Mouse (Mus musculus) liver, embryonic 14.5 days (tissue): ENCODE results near the gene Cmip. TPM values are rescaled to one million over a fixed set of nuclear protein-coding genes. Genes with fewer than 3 reads are reported as not detected.

ENCODE experiments used
- ATAC-seq: fragments of 200-750 bp; cut with Nextera tagmentation; 2 replicates; pipeline ENCODE4 v1.8.0; 2017; ENCODE audit warnings: moderate number of reproducible peaks, mild to moderate bottlenecking, moderate library complexity; ENCODE audit not compliant: insufficient read depth
- DNase-seq, 3 experiments: peaks; one replicate each; pipeline ENCODE4 v3.0.0-alpha.2; 2012 to 2013; ENCODE audit warnings: low read depth in 3 of 3, low spot score in 3 of 3
- H3K27ac ChIP-seq: fragments of 300-500 bp; sonication (generic); 2 replicates; pipeline ENCODE4 v1.5.1; 2014; ENCODE audit warnings: moderate library complexity, mild to moderate bottlenecking, control low read depth, inconsistent platforms
- H3K27me3 ChIP-seq: fragments of 300-500 bp; sonication (generic); 2 replicates; pipeline ENCODE4 v1.6.1; 2014; ENCODE audit warnings: mild to moderate bottlenecking, low read length, moderate library complexity; ENCODE audit not compliant: control insufficient read depth, insufficient read depth
- H3K36me3 ChIP-seq: fragments of 300-500 bp; sonication (generic); replicated peaks from 2 replicates; pipeline ENCODE4 v1.6.1; 2014; ENCODE audit warnings: low read depth; ENCODE audit not compliant: control insufficient read depth, insufficient read depth
- H3K4me1 ChIP-seq, 2 experiments: fragments of 200-500 bp in 1 of 2; fragments of 300-500 bp in 1 of 2; sonication (generic) in 1 of 2; replicated peaks; 2 replicates each; pipeline ENCODE4 v1.6.1; 2012 to 2014; ENCODE audit warnings: antibody characterized with exemption in 1 of 2, inconsistent platforms in 1 of 2, low read length in 1 of 2; ENCODE audit not compliant: control insufficient read depth in 2 of 2, insufficient read depth in 2 of 2
- H3K4me2 ChIP-seq: fragments of 300-500 bp; sonication (generic); 2 replicates; pipeline ENCODE4 v1.6.1; 2014; ENCODE audit warnings: low read depth, mild to moderate bottlenecking, control low read depth, moderate library complexity
- H3K4me3 ChIP-seq, 2 experiments: fragments of 200-500 bp in 1 of 2; fragments of 300-500 bp in 1 of 2; sonication (generic) in 1 of 2; 2 replicates each; pipeline ENCODE4 v1.5.1; 2012 to 2014; ENCODE audit warnings: low read depth in 2 of 2, low read length in 2 of 2, mild to moderate bottlenecking in 2 of 2, control low read depth in 1 of 2, inconsistent platforms in 1 of 2, moderate library complexity in 1 of 2; ENCODE audit not compliant: insufficient read depth in 1 of 2
- H3K9ac ChIP-seq: fragments of 300-500 bp; sonication (generic); replicated peaks from 2 replicates; pipeline ENCODE4 v1.6.1; 2014; ENCODE audit warnings: mild to moderate bottlenecking, control low read depth, moderate library complexity
- H3K9me3 ChIP-seq: fragments of 300-500 bp; sonication (generic); 2 replicates; pipeline ENCODE4 v1.6.1; 2016; ENCODE audit warnings: low read length, mixed read lengths; ENCODE audit not compliant: control insufficient read depth
- CTCF ChIP-seq: IDR thresholded peaks from 2 replicates; pipeline ENCODE4 v1.5.1; 2016; ENCODE audit warnings: antibody characterized with exemption, low read depth, control low read depth
- EP300 ChIP-seq: IDR thresholded peaks from 2 replicates; pipeline ENCODE4 v1.6.1; 2016; ENCODE audit warnings: antibody characterized with exemption, low read depth
- WGBS: fragments of 180-500 bp; shearing (Covaris S2); extraction: QIAGEN DNeasy Blood & Tissue Kit; methylation state at CpG from one replicate; pipeline ENCODE4 v1.1.7; 2014; ENCODE audit not compliant: insufficient replicate concordance; 5-methylcytosine and 5-hydroxymethylcytosine counted together
- polyA plus RNA-seq, 2 experiments: library from polyadenylated mRNA; depleted of rRNA in 1 of 2; stranded (reverse) in 1 of 2; unstranded in 1 of 2; fragments of >200 nt; fragmentation: Nextera tagmentation in 1 of 2; extraction: Ambion mirVana in 1 of 2; gene quantifications; 2 replicates each; pipeline versions ENCODE4 v1.2.1 to v1.2.3; 2012 to 2014

The Cmip gene
- polyA plus RNA-seq, 2 experiments: 6.7 to 10.4 TPM

GRCm38 (mm10) chr8:117406081-117406480 lies 149.2 kb downstream of the Cmip start:
- Histone ChIP-seq H3K9ac (no peak overlapping the region), H3K4me3 (no peak overlapping the region), H3K27ac (no peak overlapping the region), H3K4me2 (no peak overlapping the region), H3K4me1 (no peaks in the 10 kb centered on the region; a peak in 1 of 4 replicates), H3K36me3 (no peaks in the 10 kb centered on the region), H3K27me3 (no peaks in the 10 kb centered on the region), H3K9me3 (no peaks in the 10 kb centered on the region)
- 80% methylated on average over 3 of the region's 3 CpGs for WGBS
- DNase-seq (no peak), ATAC-seq (no peak)
- TF ChIP-seq EP300 (no peak), CTCF (no peak)

GRCm38 (mm10) chr8:117408634-117409033 lies 151.8 kb downstream of the Cmip start:
- TF ChIP-seq CTCF: no peak
- TF ChIP-seq EP300: no peak
- H3K9me3 ChIP-seq: no peaks in the 10 kb centered on the region
- no peaks in the 10 kb centered on the region for H3K4me1 ChIP-seq
- H3K4me3 ChIP-seq: no peak overlapping the region
- H3K9ac ChIP-seq: no peak overlapping the region
- no peak overlapping the region for H3K4me2 ChIP-seq
- ATAC-seq (no peak), DNase-seq (no peak)
- H3K27me3 ChIP-seq: no peaks in the 10 kb centered on the region
- WGBS: 63% methylated on average over 7 of the region's 7 CpGs
- H3K36me3 ChIP-seq: no peaks in the 10 kb centered on the region
- H3K27ac ChIP-seq: no peak overlapping the region

GRCm38 (mm10) chr8:117409056-117409455 lies 152.2 kb downstream of the Cmip start:
- no peak overlapping the region for H3K27ac ChIP-seq
- 81% methylated on average over 7 of the region's 7 CpGs for WGBS
- H3K36me3 ChIP-seq: no peaks in the 10 kb centered on the region
- H3K9ac ChIP-seq: no peak overlapping the region
- TF ChIP-seq CTCF (no peak), EP300 (no peak)
- H3K9me3 ChIP-seq: no peaks in the 10 kb centered on the region
- ATAC-seq (no peak), DNase-seq (no peak)
- H3K27me3 ChIP-seq: no peaks in the 10 kb centered on the region
- no peaks in the 10 kb centered on the region for H3K4me1 ChIP-seq
- no peak overlapping the region for H3K4me2 ChIP-seq
- H3K4me3 ChIP-seq: no peak overlapping the region

- H3K4me2 ChIP-seq: no peak overlapping the region
- no peaks in the 10 kb centered on the region for H3K27me3 ChIP-seq
- no peak overlapping the region for H3K4me3 ChIP-seq
- no peaks in the 10 kb centered on the region for H3K9me3 ChIP-seq
- H3K27ac ChIP-seq: no peak overlapping the region
- ATAC-seq (no peak), DNase-seq (no peak)
- no peaks in the 10 kb centered on the region for H3K36me3 ChIP-seq
- WGBS: 74% methylated on average over 10 of the region's 10 CpGs
- H3K4me1 ChIP-seq: no peaks in the 10 kb centered on the region
- no peak overlapping the region for H3K9ac ChIP-seq
- TF ChIP-seq CTCF (no peak), EP300 (no peak)
Measured at GRCm38 (mm10) chr8:117410391-117410790, 153.5 kb downstream of the Cmip start.

- no peaks in the 10 kb centered on the region for H3K27me3 ChIP-seq
- no peak overlapping the region for H3K27ac ChIP-seq
- no peaks in the 10 kb centered on the region for H3K9me3 ChIP-seq
- no peaks in the 10 kb centered on the region for H3K4me1 ChIP-seq
- DNase-seq: no peak
- TF ChIP-seq CTCF (no peak), EP300 (no peak)
- no peaks in the 10 kb centered on the region for H3K36me3 ChIP-seq
- WGBS: 76% methylated on average over 10 of the region's 10 CpGs
- no peak for ATAC-seq
- H3K9ac ChIP-seq: no peak overlapping the region
- H3K4me2 ChIP-seq: no peak overlapping the region
- H3K4me3 ChIP-seq: no peak overlapping the region
Measured at GRCm38 (mm10) chr8:117410901-117411300, 154.0 kb downstream of the Cmip start.
